Mouse (Mus musculus) thymus, adult 2 months (tissue): ENCODE results near the gene Krt17. TPM values are rescaled to one million over a fixed set of nuclear protein-coding genes. Genes with fewer than 3 reads are reported as not detected.
"Not testable (repeated sequence)": the region's sequence is repeated elsewhere in the genome, so short reads cannot be mapped to it uniquely, and the experiment has no call there.

Experiments used
- DNase-seq: peaks from one replicate; pipeline ENCODE4 v3.0.0; 2021
- H3K27ac ChIP-seq: fragments of 200-500 bp; 2 replicates; pipeline ENCODE4 v1.5.1; 2012; ENCODE audit warnings: low read length, control low read depth; ENCODE audit not compliant: control insufficient read depth, insufficient read depth
- H3K27me3 ChIP-seq: fragments of 200-500 bp; 2 replicates; pipeline ENCODE4 v1.6.1; 2012; ENCODE audit warnings: mild to moderate bottlenecking, low read length, moderate library complexity, mixed read lengths; ENCODE audit not compliant: control insufficient read depth, insufficient read depth
- H3K36me3 ChIP-seq: fragments of 200-500 bp; 2 replicates; pipeline ENCODE4 v1.6.1; 2012; ENCODE audit warnings: mild to moderate bottlenecking, low read length, moderate library complexity; ENCODE audit not compliant: control insufficient read depth, insufficient read depth
- H3K4me1 ChIP-seq: fragments of 200-500 bp; replicated peaks from 2 replicates; pipeline ENCODE4 v1.6.1; 2012; ENCODE audit warnings: low read length; ENCODE audit not compliant: control insufficient read depth, insufficient read depth
- H3K4me3 ChIP-seq: fragments of 200-500 bp; 2 replicates; pipeline ENCODE4 v1.5.1; 2012; ENCODE audit warnings: mild to moderate bottlenecking, low read length, control low read depth, moderate library complexity; ENCODE audit not compliant: control insufficient read depth, insufficient read depth
- CTCF ChIP-seq: fragments of 200-500 bp; IDR thresholded peaks from 2 replicates; pipeline ENCODE4 v1.5.1; 2012; ENCODE audit warnings: mild to moderate bottlenecking, control low read depth, low read length, moderate library complexity, borderline replicate concordance; ENCODE audit not compliant: control insufficient read depth, poor library complexity, insufficient read depth; ENCODE audit errors: extremely low read depth
- POLR2A ChIP-seq: fragments of 200-500 bp; IDR thresholded peaks from 2 replicates; pipeline ENCODE4 v1.6.1; 2012; ENCODE audit warnings: mild to moderate bottlenecking, low read length, control low read depth, moderate library complexity; ENCODE audit not compliant: control insufficient read depth, poor library complexity, insufficient read depth; ENCODE audit errors: extremely low read depth
- WGBS: fragments of 180-500 bp; shearing (Covaris S2); methylation state at CpG from one replicate; pipeline ENCODE4 v1.1.7; 2018; 5-methylcytosine and 5-hydroxymethylcytosine counted together
- polyA plus RNA-seq: library from polyadenylated mRNA; depleted of rRNA; stranded (reverse); fragments of >200 nt; gene quantifications from 2 replicates; pipeline ENCODE4 v1.2.3, GENCODE M21; 2012; rRNA removed

The Krt17 gene
- 238 and 276 TPM in 2 replicates for polyA plus RNA-seq

DNA sequence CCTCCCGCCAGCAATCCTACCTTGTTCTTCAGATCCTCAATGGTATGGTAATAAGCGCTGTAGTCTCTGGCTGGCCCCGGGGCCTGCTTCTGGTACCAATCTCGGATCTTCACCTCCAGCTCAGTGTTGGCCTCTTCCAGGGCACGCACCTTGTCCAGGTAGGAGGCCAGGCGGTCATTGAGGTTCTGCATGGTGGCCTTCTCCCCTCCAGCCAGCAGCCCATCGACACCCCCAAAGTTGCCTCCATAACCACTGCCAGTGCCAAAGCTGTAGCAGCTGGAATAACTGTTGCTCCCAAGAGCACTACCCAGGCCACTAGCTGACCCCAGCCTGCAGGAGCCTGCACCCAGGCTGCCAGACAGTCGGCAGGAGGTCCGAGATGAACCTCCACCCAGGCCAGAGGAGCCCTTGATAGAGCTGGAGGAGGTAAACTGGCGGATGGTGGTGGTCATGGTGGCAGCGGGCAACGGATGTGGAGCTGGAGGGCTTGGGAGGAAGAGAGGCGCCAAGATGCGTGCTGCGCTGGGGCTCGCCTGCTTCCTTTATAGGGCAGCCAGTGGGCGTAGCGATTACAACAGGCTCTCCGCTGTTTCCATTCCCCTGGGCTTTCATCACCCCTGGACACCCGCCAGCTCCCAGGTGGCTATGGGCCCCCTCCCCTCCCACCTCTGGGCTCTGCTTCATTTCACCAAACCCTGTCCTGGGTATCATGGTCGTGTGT, at the start of gene Krt17:
Gene Krt17 (minus strand): TSS at position 516 of the 721 bp plus-strand sequence.
- DNase-seq: no peak
- no peak within 1 kb of the TSS for H3K4me3 ChIP-seq
- TF ChIP-seq CTCF (no peak), POLR2A (no peak)
- 85% methylated on average over 21 of the region's 21 CpGs for WGBS
- H3K36me3 ChIP-seq: no peaks in the 10 kb centered on the region
- no peaks in the 10 kb centered on the region for H3K27me3 ChIP-seq
- H3K27ac ChIP-seq: no peak within 1 kb of the TSS
- H3K4me1 ChIP-seq: no peaks in the 10 kb centered on the region

DNA sequence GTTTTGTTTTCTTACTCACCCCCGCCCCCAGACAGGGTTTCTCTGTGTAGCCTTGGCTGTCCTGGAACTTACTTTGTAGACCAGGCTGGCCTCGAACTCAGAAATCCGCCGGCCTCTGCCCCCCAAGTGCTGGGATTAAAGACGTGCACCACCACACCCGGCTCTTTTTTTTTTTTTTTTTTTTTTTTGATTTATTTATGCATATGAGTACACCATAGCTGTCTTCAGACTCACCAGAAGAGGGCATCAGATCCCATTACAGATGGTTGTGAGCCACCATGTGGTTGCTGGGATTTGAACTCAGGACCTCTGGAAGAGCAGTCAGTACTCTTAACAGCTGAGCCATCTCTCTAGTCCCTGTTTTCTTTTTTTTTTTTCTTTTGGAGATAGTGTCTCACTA, 47.8 kb upstream of the Krt17 start:
- H3K27me3 ChIP-seq, H3K36me3 ChIP-seq, DNase-seq, H3K4me3 ChIP-seq, H3K4me1 ChIP-seq, H3K27ac ChIP-seq: not testable (repeated sequence)
- WGBS: 95% methylated on average over 6 of the region's 6 CpGs

DNA sequence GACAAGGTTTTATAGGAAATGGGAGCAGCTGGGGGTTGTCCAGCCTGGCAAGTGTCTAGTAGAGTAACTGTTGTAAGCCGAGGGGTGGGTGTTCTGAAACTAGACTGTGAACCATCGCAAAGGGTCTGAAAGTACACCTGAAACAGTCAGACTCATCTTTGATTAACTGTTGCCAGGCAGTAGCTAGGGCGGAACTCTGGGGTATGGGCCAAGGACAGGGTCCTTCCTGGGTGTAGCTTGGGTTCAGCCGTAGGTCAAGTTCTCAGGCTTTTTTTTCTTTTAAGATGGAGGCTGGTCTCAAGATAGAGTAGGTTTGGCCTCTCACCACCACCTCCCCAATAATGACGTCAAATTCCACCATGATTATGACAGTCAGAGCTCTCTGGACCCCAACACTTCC, 47.1 kb upstream of the Krt17 start:
- WGBS: 92% methylated on average over 5 of the region's 5 CpGs
- no peaks in the 10 kb centered on the region for H3K4me1 ChIP-seq
- H3K27ac ChIP-seq: no peak overlapping the region
- no peak for TF ChIP-seq POLR2A
- H3K36me3 ChIP-seq: no peaks in the 10 kb centered on the region
- no peak overlapping the region for H3K4me3 ChIP-seq
- H3K27me3 ChIP-seq: no peaks in the 10 kb centered on the region
- DNase-seq: no peak

DNA sequence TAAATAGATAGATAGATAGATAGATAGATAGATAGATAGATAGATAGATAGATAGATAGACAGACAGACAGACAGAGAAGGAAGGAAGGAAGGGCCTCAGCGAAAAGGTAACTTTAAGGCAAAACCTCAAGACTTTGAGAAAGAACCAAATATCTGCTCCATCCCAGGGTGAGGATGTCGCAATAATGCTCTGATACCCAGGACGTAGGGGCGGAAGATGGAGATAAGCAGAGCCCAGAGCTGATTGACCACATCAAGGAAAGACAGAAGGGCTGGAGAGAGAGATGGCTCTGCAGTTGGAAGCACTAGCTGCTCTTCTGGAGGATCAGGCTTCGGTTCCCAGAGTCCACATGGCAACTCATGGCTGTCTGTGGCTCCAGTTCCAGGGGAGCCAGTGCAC, 40.5 kb upstream of the Krt17 start:
- DNase-seq: no peak
- H3K4me1 ChIP-seq: peaks cover 4% of the 10 kb centered on the region
- TF ChIP-seq CTCF: no peak
- no peak overlapping the region for H3K27ac ChIP-seq
- no peak overlapping the region for H3K4me3 ChIP-seq
- H3K27me3 ChIP-seq: no peaks in the 10 kb centered on the region
- H3K36me3 ChIP-seq: no peaks in the 10 kb centered on the region
- 67% methylated on average over 5 of the region's 5 CpGs for WGBS

DNA sequence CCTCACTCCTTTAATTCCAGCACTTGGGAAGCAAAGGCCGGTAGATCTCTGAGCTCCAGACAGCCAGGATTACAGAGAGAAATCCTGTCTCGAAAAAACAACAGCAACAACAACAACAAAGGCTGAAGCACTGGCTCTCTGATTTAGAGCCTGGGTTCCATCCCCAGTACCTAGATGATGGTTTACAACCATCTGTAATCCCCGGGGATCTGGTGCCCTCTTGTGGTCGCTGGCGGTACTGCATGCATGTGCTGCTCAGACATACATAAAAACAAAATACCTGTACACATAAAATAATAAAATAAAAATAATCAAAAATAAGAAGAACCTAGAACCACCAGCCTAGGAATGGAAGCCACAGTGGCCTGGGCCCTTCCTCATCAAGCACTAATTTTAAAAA, 39.5 kb upstream of the Krt17 start:
- DNase-seq: peak; percentile 73
- 15% methylated on average over 5 of the region's 5 CpGs for WGBS
- Histone ChIP-seq H3K27ac (no peak overlapping the region), H3K4me1 (peaks cover 4% of the 10 kb centered on the region), H3K4me3 (no peak overlapping the region), H3K36me3 (no peaks in the 10 kb centered on the region), H3K27me3 (no peaks in the 10 kb centered on the region)
- TF ChIP-seq POLR2A: no peak
- peak; percentile 32; the same call in 1 of the 2 replicates for TF ChIP-seq CTCF

DNA sequence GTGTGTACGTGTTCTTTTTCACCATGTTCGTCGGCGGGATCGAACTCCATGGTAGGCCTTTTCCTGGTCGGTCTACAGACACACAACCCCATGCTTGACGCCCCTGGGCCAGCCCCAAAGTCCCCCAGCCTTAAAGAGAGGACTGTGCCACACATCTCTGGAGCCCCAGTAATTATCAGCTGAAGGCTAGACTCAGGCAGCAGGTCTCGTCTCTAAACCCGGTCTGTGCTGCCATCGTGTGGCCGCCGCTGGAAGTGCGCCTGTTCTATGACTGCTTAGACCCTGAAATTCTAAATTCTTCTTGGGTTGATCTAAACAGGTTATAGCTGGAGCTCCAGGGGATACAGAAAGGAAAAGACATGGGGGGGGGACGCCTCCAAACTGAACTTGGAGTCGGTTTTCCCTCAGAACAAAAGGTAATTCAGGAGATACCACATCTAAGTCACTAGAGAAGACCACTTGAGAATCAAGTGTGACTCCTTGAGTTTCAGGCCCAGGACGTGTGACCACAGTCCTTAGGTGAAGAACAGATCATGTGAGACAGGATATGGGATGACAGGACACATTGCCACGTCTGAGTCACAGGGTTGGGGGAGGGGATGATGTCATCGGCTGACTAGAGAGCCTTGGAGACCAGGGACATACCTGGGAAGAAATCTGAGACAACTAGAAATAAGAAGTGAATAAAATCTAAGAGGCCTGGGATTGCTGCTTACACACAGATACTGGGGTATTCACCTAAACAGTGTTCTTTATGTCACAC, 37.6 kb upstream of the Krt17 start:
- Histone ChIP-seq H3K27ac (no peak overlapping the region), H3K4me3 (no peak overlapping the region; the same call in 1 of the 2 replicates), H3K4me1 (peaks cover 4% of the 10 kb centered on the region), H3K36me3 (no peaks in the 10 kb centered on the region), H3K27me3 (no peaks in the 10 kb centered on the region)
- TF ChIP-seq CTCF (peak; percentile 87), POLR2A (no peak)
- peak; percentile 81 for DNase-seq
- WGBS: 23% methylated on average over 18 of the region's 18 CpGs

DNA sequence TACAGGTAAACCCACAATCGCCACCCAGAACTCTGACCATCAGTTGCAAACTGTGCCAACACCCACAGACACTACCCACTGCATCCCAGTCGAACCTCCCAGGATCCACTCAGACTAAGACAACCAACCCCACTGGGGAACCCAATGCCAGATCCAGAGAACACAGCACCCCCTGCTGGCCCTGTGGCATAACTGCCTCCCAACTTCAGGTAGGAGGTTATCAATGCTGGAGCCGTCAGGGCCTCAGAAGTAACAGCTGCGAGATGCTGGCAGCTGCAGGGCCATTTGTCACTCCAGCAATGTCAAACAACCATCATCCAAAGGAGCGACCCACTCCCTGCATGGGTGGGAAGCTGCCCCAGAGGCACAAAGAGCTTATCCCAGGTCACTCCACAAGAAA, 37.0 kb upstream of the Krt17 start:
- Histone ChIP-seq H3K27ac (no peak overlapping the region), H3K27me3 (no peaks in the 10 kb centered on the region), H3K36me3 (no peaks in the 10 kb centered on the region), H3K4me1 (peaks cover 4% of the 10 kb centered on the region), H3K4me3 (no peak overlapping the region; the same call in 1 of the 2 replicates)
- TF ChIP-seq CTCF (no peak; the same call in 1 of the 2 replicates), POLR2A (no peak)
- 38% methylated on average over 5 of the region's 5 CpGs for WGBS
- no peak for DNase-seq
